Mouse (Mus musculus) embryonic stem cell, embryonic (primary cell): ENCODE measurements around the gene Actr8.

Experiments used
- CTCF ChIA-PET, 4 experiments: fragments of 300-600 bp in 2 of 4; fragments of 350-600 bp in 2 of 4; sonication (Branson Sonifier 250); formaldehyde crosslinking; loops; one replicate each; lab custom pipeline; 2022; ENCODE audit warnings: inconsistent platforms in 2 of 4; lab: Charles Lee
- POLR2A ChIA-PET, 4 experiments: fragments of 300-600 bp in 2 of 4; fragments of 350-600 bp in 2 of 4; sonication (Branson Sonifier 250); formaldehyde crosslinking; loops; one replicate each; lab custom pipeline; 2022; ENCODE audit warnings: antibody characterized with exemption in 4 of 4, inconsistent platforms in 1 of 4; lab: Charles Lee

Gene Actr8

GRCm38 (mm10) chr14:30016666-30017065 lies 38.5 kb downstream of the Actr8 start:
- ChIA-PET CTCF (no interaction called here), POLR2A (no interaction called here)

DNA sequence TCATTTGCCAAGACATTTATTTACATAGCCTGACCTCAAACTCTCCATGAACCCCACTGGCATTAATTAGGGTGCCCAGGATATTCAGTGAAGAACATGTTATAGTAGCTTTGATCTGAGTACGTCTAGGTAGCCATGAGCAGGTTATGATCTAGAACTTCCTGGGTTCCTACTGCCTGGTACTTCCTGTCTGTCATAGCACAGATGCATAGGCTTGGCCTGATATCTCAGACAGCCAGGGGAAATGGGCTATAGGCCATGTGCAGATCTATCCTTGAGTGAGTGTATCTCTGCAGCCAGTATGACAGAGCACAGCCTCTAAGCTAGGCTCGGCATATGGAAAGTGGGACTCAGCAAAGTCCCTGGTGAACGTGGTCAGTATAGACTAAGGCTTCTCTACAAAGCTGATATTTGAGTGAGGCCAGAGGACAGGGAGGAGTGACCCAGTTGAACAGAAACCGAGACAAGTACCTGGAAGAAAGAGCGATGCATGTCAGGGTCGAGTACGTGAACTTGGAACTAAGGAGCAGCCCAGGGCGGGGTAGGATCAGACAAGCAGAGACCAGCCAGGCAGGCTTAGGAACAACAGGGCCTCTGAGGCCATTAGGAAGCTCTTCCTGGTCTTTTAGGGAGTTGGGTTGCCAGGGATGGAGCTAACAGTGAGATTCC lies 39.8 kb downstream of the Actr8 start:
- CTCF ChIA-PET: no interaction called here

GRCm38 (mm10) chr14:30018463-30018801 lies 40.3 kb downstream of the Actr8 start:
- POLR2A ChIA-PET: interaction anchor here in 1 of 4 experiments (0.8 to 1.3 kb wide), 2 partner anchors 11 to 23 kb away, joined by 3 to 5 read pairs; no protein-coding TSS in a partner anchor
- CTCF ChIA-PET: no interaction called here

More for the DNA sequence above, 39.8 kb downstream of the Actr8 start:
- POLR2A ChIA-PET: interaction anchor here in 1 of 4 experiments (1.3 kb wide), 1 partner anchor 22 kb away, joined by 5 read pairs; no protein-coding TSS in a partner anchor

DNA sequence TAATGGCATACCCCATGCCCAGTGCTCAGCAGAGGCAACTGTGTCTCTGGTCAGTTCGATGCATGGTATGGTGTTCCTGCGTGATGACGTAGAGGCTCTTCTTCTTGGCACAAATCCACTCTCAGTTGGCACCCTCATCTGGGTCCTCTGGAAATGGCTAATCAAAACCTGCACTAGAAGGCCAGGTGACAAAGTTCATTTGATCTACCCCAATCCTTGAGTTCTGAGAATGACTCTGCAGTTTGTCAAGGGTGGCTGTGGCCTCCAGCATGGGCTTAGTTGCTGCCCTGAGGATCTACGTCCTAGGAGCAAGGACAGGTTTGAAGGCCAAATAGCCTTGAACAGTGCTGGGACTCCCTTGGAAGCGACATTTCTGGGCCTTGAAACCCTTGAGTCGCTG lies 40.7 kb downstream of the Actr8 start:
- CTCF ChIA-PET: no interaction called here
- POLR2A ChIA-PET: interaction anchor here in 1 of 4 experiments (0.8 to 1.3 kb wide), 2 partner anchors 11 to 23 kb away, joined by 3 to 5 read pairs; no protein-coding TSS in a partner anchor

GRCm38 (mm10) chr14:30019375-30019774 lies 41.2 kb downstream of the Actr8 start:
- POLR2A ChIA-PET: interaction anchor here in 1 of 4 experiments (0.8 kb wide), 1 partner anchor 12 kb away, joined by 3 read pairs; no protein-coding TSS in a partner anchor
- CTCF ChIA-PET: no interaction called here

- ChIA-PET POLR2A (interaction anchor here in 2 of 4 experiments (0.7 to 1.5 kb wide), 2 partner anchors 10 to 12 kb away, joined by 3 read pairs; no protein-coding TSS in a partner anchor), CTCF (interaction anchor here in 1 of 4 experiments (0.7 kb wide), 1 partner anchor 84 kb away, joined by 3 read pairs; no protein-coding TSS in a partner anchor)
These were observed 41.8 kb downstream of the Actr8 start for GRCm38 (mm10) chr14:30019792-30020575.

DNA sequence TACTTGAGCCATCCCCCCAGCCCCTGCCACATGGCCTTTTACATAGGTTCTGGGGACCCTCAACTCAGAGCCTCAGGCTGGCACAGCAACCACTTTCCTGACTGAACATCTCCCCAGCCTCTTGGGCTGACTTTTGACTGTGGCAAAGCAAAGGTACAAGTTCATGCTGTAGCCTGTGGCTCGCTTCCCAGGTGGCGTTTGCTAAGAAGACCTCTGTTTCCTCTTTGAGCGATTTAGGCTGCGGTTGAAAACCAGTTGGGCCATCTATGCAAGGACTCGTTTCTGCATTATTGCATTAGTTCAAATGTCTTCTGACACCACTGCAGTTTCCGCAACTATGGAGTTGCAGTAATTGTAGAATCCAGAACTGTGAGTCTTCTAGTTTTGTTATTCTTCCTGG lies 44.3 kb downstream of the Actr8 start:
- CTCF ChIA-PET: no interaction called here
- POLR2A ChIA-PET: no interaction called here

DNA sequence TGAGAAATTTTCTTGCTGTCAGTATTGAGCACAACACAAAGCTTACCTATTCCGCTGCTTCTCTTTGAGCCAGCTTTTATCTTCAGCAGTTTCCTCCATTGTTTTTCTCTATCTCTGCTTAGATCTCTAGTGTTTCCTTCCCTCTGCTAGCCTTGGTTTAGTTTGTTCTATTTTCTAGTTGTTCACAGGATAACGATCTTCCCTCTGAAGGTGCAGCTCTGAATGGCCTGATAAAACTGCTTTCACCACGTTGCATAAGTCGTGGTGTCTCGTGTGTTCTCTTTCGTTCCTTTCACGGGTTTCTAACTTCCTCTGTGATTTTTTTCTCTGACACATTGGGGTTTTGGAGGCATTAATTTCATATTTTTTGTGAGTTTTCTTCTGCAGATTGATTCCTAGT lies 46.2 kb downstream of the Actr8 start:
- CTCF ChIA-PET: interaction anchor here in 2 of 4 experiments (0.6 to 0.8 kb wide), 2 partner anchors 81 to 540 kb away, joined by 3 to 6 read pairs; no protein-coding TSS in a partner anchor
- POLR2A ChIA-PET: no interaction called here

DNA sequence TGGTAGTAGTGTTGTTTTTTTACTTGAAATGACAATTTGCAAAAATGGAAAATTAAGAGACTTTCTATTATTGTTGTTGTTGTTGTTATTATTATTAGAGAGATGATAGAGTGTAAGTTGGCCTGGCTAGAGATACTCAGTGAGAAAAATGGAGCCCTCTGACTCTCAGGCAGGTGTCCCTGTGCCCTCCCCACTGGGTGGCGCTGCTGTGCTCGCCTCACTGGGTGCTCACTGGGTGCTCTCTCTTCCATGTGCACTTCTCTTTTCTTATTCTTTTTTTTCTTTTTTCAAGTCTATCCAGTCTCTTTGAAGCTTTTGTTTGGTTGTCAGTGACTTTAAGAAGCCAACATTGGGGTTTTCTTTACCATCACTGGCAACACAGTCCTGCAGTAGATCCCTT lies 49.2 kb downstream of the Actr8 start:
- CTCF ChIA-PET: interaction anchor here in 1 of 4 experiments (0.5 kb wide), 1 partner anchor 522 kb away, joined by 3 read pairs; no protein-coding TSS in a partner anchor
- POLR2A ChIA-PET: no interaction called here

- CTCF ChIA-PET: interaction anchor here in 1 of 4 experiments (0.8 kb wide), 1 partner anchor 76 kb away, joined by 3 read pairs; no protein-coding TSS in a partner anchor
- POLR2A ChIA-PET: interaction anchor here in 1 of 4 experiments (0.7 kb wide), 1 partner anchor 20 kb away, joined by 4 read pairs; no protein-coding TSS in a partner anchor
These were observed 55.3 kb downstream of the Actr8 start for GRCm38 (mm10) chr14:30033405-30033804.

DNA sequence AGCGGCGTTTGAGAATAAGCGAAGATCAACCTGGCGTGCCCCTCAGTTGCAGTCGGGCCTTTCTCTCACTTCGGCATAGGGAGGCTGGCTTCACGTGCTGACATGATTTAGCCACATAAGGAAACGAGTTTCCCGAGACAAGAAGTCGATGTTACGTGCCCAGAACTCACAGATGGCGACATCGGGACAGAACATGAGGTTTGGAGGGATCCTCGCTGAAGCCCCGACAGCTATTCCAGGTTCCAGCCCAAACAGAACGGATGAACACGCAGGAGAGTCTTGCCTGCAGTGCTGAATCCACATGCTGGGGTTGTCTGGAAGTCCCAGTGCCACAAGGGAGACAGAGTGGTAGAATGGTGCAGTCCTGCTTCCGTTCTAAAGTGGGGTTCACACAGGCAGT lies 60.3 kb downstream of the Actr8 start:
- POLR2A ChIA-PET: no interaction called here

GRCm38 (mm10) chr14:30039413-30039812 lies 61.3 kb downstream of the Actr8 start:
- POLR2A ChIA-PET: no interaction called here
- CTCF ChIA-PET: interaction anchor here in 2 of 4 experiments (0.6 to 0.7 kb wide), 2 partner anchors 572 to 583 kb away, joined by 3 read pairs; no protein-coding TSS in a partner anchor

More for the DNA sequence above, 60.3 kb downstream of the Actr8 start:
- CTCF ChIA-PET: no interaction called here

- POLR2A ChIA-PET: no interaction called here
- CTCF ChIA-PET: interaction anchor here in 1 of 4 experiments (0.5 kb wide), 2 partner anchors 11 to 581 kb away, joined by 3 to 7 read pairs; no protein-coding TSS in a partner anchor
These were observed 63.7 kb downstream of the Actr8 start for GRCm38 (mm10) chr14:30041836-30042235.

- POLR2A ChIA-PET: no interaction called here
- CTCF ChIA-PET: interaction anchor here in 1 of 4 experiments (1.0 kb wide), 1 partner anchor 10 kb away, joined by 3 read pairs; no protein-coding TSS in a partner anchor
These were observed 65.3 kb downstream of the Actr8 start for GRCm38 (mm10) chr14:30043356-30043940.

GRCm38 (mm10) chr14:30045239-30045638 lies 67.1 kb downstream of the Actr8 start:
- ChIA-PET CTCF (no interaction called here), POLR2A (no interaction called here)

GRCm38 (mm10) chr14:30045704-30046220 lies 67.6 kb downstream of the Actr8 start:
- POLR2A ChIA-PET: no interaction called here
- CTCF ChIA-PET: no interaction called here

DNA sequence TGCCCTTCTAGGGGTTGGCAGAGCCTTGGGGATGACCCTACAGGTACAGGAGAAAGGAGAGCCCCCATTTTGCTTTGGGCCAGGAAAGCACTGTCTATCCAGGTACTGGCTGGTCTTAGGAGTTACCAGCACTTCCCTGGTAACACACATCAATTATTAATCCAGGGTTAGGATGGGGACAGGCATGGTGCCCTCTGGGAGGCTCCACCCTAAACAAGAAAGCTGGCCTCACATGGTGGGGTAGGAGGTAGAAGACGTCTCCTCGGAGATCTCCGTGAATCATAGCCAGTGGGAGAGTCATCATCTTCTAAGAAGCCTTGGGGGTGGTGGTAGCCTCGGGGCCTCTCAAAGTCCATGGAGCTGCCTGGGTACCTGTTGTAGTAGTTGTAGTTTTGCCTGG lies 68.8 kb downstream of the Actr8 start:
- ChIA-PET POLR2A (no interaction called here), CTCF (interaction anchor here in 1 of 4 experiments (0.7 kb wide), 1 partner anchor 17 kb away, joined by 3 read pairs; no protein-coding TSS in a partner anchor)

- POLR2A ChIA-PET: no interaction called here
These were observed 69.9 kb downstream of the Actr8 start for GRCm38 (mm10) chr14:30048049-30048448.

DNA sequence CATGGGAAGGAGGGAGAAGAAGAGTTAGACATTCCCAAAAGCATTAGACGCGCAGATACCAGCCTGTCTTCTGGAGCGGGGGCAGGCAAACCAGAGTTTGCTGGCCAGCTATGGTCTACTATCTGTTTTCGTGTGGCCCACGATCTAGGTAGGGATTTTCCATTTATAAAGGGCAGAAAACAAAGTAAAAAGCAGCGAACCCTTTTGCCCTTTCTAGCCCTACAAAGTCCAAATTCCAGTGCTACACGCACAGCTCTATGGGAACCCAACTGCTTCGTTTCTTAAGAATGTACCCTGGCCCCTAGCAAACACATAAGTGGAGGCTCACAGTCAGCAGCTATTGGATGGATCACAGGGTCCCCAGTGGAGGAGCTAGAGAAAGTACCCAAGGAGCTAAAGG lies 72.1 kb downstream of the Actr8 start:
- CTCF ChIA-PET: no interaction called here
- POLR2A ChIA-PET: no interaction called here

More at GRCm38 (mm10) chr14:30048049-30048448, 69.9 kb downstream of the Actr8 start:
- CTCF ChIA-PET: interaction anchor here in 2 of 4 experiments (0.6 to 1.0 kb wide), 2 partner anchors 158 to 412 kb away, joined by 3 read pairs; no protein-coding TSS in a partner anchor
